Mouse (Mus musculus) forebrain, embryonic 16.5 days (tissue): ENCODE measurements at regions not wholly inside any gene's neighbourhood (a gene's known extent, or its start where the extent isn't known, plus 50 kb on each side); places are given as distances from the start of the nearest gene placed in this dataset.

ENCODE experiments used
- ATAC-seq: fragments of 200-750 bp; cut with Nextera tagmentation; 2 replicates; pipeline ENCODE4 v1.8.0; 2017; ENCODE audit warnings: mild to moderate bottlenecking, moderate library complexity
- H3K27ac ChIP-seq: fragments of 300-500 bp; sonication (generic); 2 replicates; pipeline ENCODE4 v1.5.1; 2014; ENCODE audit warnings: low read length, control low read depth
- H3K27me3 ChIP-seq: fragments of 300-500 bp; sonication (generic); replicated peaks from 2 replicates; pipeline ENCODE4 v1.6.1; 2014; ENCODE audit warnings: low read length; ENCODE audit not compliant: control insufficient read depth, insufficient read depth
- H3K36me3 ChIP-seq: fragments of 300-500 bp; sonication (generic); 2 replicates; pipeline ENCODE4 v1.6.1; 2014; ENCODE audit not compliant: control insufficient read depth, insufficient read depth
- H3K4me1 ChIP-seq: fragments of 300-500 bp; sonication (generic); replicated peaks from 2 replicates; pipeline ENCODE4 v1.6.1; 2014; ENCODE audit warnings: low read length; ENCODE audit not compliant: control insufficient read depth, insufficient read depth
- H3K4me2 ChIP-seq: fragments of 300-500 bp; sonication (generic); 2 replicates; pipeline ENCODE4 v1.6.1; 2014; ENCODE audit warnings: mild to moderate bottlenecking, low read length, control low read depth
- H3K4me3 ChIP-seq: fragments of 300-500 bp; sonication (generic); replicated peaks from 2 replicates; pipeline ENCODE4 v1.5.1; 2014; ENCODE audit warnings: mild to moderate bottlenecking, low read length, control low read depth
- H3K9ac ChIP-seq: fragments of 300-500 bp; sonication (generic); replicated peaks from 2 replicates; pipeline ENCODE4 v1.6.1; 2014; ENCODE audit warnings: low read depth, low read length, control low read depth
- H3K9me3 ChIP-seq: fragments of 300-500 bp; sonication (generic); 2 replicates; pipeline ENCODE4 v1.6.1; 2016; ENCODE audit warnings: low read length; ENCODE audit not compliant: control insufficient read depth
- WGBS: fragments of 180-500 bp; shearing (Covaris S2); extraction: QIAGEN DNeasy Blood & Tissue Kit; methylation state at CpG from one replicate; pipeline ENCODE4 v1.1.7; 2014; 5-methylcytosine and 5-hydroxymethylcytosine counted together

DNA sequence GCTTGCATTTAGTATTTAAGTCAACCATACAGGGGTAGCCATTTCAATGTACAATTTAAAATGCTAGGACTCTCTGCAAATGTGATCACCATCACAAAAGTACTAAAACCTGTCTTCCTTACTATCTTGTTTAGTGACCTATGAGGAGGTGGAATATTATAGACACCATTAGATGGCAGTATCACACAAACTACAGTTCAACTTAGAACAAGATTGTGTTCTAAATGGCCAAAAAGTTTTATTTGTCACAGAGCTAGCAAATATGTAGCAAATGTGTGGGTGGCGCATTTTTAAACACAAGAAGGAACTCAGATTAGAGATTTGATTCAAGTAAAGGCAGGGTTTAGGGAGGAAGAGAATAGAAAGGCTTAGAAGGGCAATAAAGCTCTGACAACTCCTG, 189.4 kb upstream of the Ednrb start:
- Histone ChIP-seq H3K4me3 (no peak overlapping the region), H3K27ac (no peak overlapping the region), H3K4me1 (peaks cover 9% of the 10 kb centered on the region), H3K4me2 (no peak overlapping the region), H3K27me3 (peaks cover 5% of the 10 kb centered on the region; the same call in 1 of the 2 replicates), H3K9me3 (no peaks in the 10 kb centered on the region), H3K9ac (no peak overlapping the region), H3K36me3 (no peaks in the 10 kb centered on the region)
- WGBS, result 41% methylated on average over 1 of the region's 1 CpGs
- ATAC-seq, result no peak

DNA sequence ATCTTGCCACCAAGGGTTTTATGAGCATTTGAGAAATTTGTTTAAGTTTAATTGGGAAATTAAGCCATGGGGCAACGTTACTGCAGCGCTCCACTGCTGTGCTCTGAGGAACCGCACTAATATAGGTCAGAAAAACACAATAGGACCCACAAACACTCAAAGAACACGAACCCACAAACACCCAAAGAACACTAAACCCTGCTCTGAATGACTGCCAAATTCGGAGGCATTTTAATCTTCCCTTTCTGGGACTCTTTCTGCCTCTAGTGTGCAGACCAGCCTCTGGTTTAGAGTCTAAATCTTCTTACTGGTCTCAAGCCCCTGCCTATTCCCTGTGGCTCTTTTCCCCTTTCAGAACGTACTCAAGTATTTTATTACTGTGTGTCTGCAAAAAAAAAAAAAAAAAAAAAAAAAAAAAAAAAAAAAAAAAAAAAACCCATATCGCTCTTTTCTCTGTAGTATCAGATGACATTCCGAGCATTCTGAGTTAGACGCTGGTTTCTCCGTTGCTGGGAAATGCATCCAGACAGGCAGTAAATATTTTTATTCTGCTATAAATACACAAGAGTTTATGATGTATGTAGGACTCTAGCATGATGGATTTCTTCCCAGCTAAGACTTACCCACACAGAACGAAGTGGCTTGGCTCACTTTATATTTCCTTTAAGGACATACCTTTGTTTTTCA, 186.7 kb upstream of the Ednrb start:
- no peaks in the 10 kb centered on the region for H3K9me3 ChIP-seq
- H3K9ac ChIP-seq, result no peak overlapping the region
- H3K4me1 ChIP-seq, result peaks cover 14% of the 10 kb centered on the region
- H3K4me3 ChIP-seq, result no peak overlapping the region
- peaks cover 7% of the 10 kb centered on the region for H3K27me3 ChIP-seq
- no peak overlapping the region for H3K27ac ChIP-seq
- no peak for ATAC-seq
- 11% methylated on average over 11 of the region's 11 CpGs for WGBS
- peak overlapping the region; percentile 27; the same call in 1 of the 2 replicates for H3K4me2 ChIP-seq
- H3K36me3 ChIP-seq, result no peaks in the 10 kb centered on the region

DNA sequence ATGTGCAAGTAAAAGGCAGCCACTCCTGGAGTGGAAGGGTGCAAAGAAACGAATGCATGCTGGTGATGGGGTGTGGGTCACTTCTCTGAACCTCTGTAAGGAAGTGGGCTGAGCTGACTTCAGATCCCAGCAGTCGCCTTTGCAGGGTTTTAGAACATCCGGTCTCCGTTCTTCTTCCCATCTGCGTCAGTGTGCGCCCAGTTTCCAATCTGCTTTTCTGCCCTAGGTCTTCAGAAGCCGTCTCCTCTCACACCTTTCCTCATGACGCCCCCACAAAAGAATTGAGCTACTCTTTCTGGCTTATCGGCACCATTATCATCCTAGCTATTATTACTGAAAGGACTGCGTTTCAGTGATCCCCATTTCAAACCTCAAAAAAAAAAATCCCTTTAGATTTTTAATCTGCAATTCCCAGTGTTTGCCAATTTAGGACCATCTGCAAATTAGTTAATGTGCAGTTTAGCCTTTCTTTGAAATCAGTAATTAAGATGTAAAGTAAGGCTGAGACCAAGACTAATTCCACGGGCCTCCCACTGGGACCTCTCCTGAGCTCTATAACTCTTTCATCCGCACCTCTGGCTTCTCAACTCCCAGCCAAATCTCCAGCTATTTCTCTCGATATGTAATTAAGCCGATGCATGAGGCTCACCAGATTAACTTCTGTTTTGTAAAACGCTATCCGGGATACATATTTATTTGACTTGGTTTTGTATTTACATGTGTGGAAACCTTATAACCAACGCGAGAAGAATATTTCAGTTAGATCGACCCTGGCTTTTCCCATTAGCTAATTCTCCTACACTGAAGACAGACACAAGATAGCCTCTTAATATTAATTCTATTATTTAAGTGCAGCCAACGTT, 185.7 kb upstream of the Ednrb start:
- Histone ChIP-seq H3K4me1 (peaks cover 14% of the 10 kb centered on the region), H3K36me3 (no peaks in the 10 kb centered on the region), H3K27me3 (peaks cover 7% of the 10 kb centered on the region), H3K4me2 (no peak overlapping the region), H3K4me3 (no peak overlapping the region), H3K27ac (no peak overlapping the region), H3K9me3 (no peaks in the 10 kb centered on the region), H3K9ac (no peak overlapping the region)
- 8% methylated on average over 20 of the region's 20 CpGs for WGBS
- ATAC-seq, result no peak

DNA sequence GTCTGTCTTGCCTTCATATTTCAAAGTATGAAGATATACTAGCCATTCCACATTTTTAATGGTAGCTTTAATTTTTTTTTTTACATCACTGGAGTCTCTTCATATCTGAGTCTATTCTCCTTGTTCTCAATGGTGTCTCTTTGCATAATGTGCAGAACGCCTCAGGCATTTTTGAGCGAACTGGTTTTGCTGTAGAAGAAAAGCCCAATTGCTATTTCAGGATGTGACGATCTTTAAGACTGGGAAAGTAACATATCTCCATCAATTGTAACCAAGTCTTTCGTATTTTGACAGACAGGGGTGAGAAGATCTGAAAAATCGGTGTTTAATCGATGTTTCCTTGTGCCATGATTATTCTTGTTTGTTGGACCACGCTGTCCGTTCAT, 183.7 kb upstream of the Ednrb start:
- Histone ChIP-seq H3K9me3 (no peaks in the 10 kb centered on the region), H3K27ac (no peak overlapping the region), H3K27me3 (peaks cover 7% of the 10 kb centered on the region), H3K4me1 (peaks cover 14% of the 10 kb centered on the region), H3K4me2 (no peak overlapping the region), H3K36me3 (no peaks in the 10 kb centered on the region), H3K9ac (no peak overlapping the region), H3K4me3 (no peak overlapping the region)
- WGBS, result 82% methylated on average over 8 of the region's 8 CpGs
- ATAC-seq, result no peak

DNA sequence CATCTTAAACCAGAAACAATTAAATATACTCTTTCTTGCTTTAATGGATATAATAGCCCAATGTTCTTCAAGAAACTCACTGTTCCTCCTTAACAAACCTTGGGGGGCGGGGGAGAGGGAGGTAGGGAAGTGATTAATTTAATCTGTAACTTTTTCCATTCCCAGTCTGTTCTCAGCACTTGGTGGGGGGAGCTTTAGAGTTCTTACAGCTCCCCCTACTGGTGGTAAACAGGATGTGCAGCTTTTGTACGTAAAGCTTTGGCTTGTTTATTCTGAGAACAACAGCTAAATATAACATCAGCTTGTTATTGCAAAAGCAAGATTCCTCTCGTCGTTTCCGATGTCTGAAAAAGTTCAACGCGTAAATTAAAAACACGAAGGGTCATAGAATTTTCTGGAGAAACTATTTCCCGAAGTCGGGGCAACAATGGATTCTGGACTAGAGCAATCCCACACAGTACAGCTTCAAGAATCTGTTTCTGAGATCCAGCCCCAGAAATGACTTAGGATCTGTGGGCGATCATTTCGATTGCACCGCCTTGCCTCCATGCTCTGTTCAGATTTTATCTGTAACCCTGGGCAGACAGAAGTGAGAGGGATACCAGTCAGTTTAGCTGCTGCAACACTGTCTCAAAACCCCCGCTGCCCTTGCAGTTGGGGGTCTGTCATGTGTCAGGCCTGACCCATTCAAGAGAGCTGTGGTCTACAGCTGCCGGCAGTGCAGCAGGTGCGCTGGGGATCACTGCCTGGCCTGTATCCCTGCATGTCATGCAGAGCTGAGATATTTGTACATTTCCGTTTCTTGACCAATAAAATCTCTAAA, 183.1 kb upstream of the Ednrb start:
- peaks cover 14% of the 10 kb centered on the region for H3K4me1 ChIP-seq
- H3K27ac ChIP-seq, result no peak overlapping the region
- H3K4me3 ChIP-seq, result no peak overlapping the region
- peak overlapping the region; percentile 39 for H3K4me2 ChIP-seq
- WGBS, result 22% methylated on average over 17 of the region's 17 CpGs
- H3K36me3 ChIP-seq, result no peaks in the 10 kb centered on the region
- peak; percentile 72 for ATAC-seq
- no peak overlapping the region; the same call in 1 of the 2 replicates for H3K9ac ChIP-seq
- H3K27me3 ChIP-seq, result peaks cover 6% of the 10 kb centered on the region
- H3K9me3 ChIP-seq, result no peaks in the 10 kb centered on the region

DNA sequence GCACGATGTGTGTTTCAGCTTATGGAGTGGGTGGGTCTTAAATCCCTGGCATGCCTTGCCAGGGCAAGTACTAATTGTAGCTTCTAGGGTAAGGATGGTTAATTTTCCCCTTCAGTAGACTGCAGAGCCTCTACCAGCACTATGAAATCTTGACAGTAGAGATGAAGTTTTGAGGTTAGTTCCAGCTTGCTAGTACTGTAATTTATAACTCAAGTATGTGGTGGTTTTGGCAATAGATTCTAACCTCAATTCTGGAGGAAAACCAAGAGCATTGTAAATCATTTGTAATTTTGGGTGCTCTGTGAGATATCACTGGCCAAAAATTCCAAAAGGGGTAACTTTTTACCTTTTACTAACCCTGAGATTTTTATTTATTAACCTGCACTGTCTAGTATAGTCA, 164.3 kb upstream of the Ednrb start:
- Histone ChIP-seq H3K27ac (no peak overlapping the region), H3K27me3 (no peaks in the 10 kb centered on the region), H3K9ac (no peak overlapping the region), H3K4me2 (no peak overlapping the region), H3K4me1 (0 out of 2 replicates have a peak, but pooled peaks cover 2% of the 10 kb centered on the region), H3K36me3 (no peaks in the 10 kb centered on the region), H3K9me3 (no peaks in the 10 kb centered on the region), H3K4me3 (no peak overlapping the region)
- no peak for ATAC-seq
- 91% methylated on average over 1 of the region's 1 CpGs for WGBS

DNA sequence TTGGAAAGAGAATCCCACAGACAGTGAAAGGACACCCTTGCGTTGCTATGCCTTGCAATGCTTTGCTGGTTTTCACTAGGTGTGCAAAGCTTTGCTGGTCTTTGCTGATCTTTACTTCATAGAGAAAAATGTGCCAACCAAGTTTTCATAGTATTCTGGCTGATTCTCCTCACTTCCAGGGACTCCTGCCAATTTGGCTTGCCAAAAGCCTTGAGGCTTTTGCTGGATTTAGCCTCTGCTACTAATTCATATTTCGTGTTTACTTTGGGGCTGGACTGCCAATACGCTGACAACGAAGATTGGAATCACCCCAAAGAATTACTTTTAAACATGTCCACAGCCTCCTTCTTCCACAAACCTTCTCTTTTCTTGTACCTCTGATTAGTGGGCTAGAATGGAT, 162.2 kb upstream of the Ednrb start:
- H3K27me3 ChIP-seq, result no peaks in the 10 kb centered on the region
- H3K9me3 ChIP-seq, result no peaks in the 10 kb centered on the region
- H3K27ac ChIP-seq, result no peak overlapping the region
- H3K4me1 ChIP-seq, result 0 out of 2 replicates have a peak, but pooled peaks cover 2% of the 10 kb centered on the region
- 56% methylated on average over 4 of the region's 4 CpGs for WGBS
- H3K9ac ChIP-seq, result no peak overlapping the region
- no peak for ATAC-seq
- H3K4me3 ChIP-seq, result no peak overlapping the region
- no peak overlapping the region for H3K4me2 ChIP-seq
- no peaks in the 10 kb centered on the region for H3K36me3 ChIP-seq

DNA sequence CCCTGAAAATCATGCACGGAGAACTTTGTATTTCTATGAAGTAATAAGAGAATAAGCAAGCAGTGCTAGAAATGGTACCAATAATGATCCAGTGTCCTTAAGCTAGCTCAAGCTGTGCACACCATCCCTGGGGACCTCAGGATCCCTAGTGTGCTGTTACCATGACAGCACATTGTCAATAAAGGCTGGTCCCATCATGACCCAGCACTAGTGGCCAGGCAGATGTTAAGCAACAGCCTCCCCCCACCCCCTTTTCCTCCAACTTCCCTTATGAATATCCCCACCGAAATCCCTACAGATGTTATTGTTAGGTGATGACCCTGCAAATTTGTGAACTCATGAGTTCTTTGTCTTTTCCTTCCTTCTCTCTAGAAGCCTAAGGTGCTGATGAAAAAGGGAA, 160.9 kb upstream of the Ednrb start:
- 86% methylated on average over 2 of the region's 2 CpGs for WGBS
- Histone ChIP-seq H3K4me1 (0 out of 2 replicates have a peak, but pooled peaks cover 2% of the 10 kb centered on the region), H3K27ac (no peak overlapping the region), H3K9me3 (no peaks in the 10 kb centered on the region), H3K4me3 (no peak overlapping the region), H3K9ac (no peak overlapping the region), H3K27me3 (no peaks in the 10 kb centered on the region), H3K4me2 (no peak overlapping the region), H3K36me3 (no peaks in the 10 kb centered on the region)
- no peak for ATAC-seq

DNA sequence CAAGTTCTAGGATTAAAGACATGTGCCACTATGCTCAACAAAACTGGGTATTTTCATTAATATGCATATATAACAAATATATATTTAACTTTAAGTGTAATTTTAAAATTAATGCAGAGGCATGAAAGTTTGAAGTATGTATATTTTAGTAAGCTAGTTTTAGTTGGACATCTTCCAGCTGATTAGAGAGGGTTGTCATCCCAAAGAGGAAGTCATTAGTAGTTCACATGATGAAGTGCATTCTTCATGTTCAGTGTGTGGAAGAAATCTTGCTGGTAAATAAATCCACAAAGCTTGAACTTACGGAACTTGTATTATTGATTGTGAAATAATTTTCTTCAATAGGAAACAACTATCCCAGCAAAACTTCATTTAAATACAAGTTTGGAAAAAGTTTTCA, 158.2 kb upstream of the Ednrb start:
- ATAC-seq, result no peak
- no peaks in the 10 kb centered on the region for H3K9me3 ChIP-seq
- H3K27me3 ChIP-seq, result no peaks in the 10 kb centered on the region
- H3K4me2 ChIP-seq, result no peak overlapping the region
- 31% methylated on average over 1 of the region's 1 CpGs for WGBS
- H3K4me3 ChIP-seq, result no peak overlapping the region
- H3K9ac ChIP-seq, result no peak overlapping the region
- no peaks in the 10 kb centered on the region for H3K36me3 ChIP-seq
- 0 out of 2 replicates have a peak, but pooled peaks cover 2% of the 10 kb centered on the region for H3K4me1 ChIP-seq
- H3K27ac ChIP-seq, result no peak overlapping the region
